Mouse (Mus musculus): Measurements from ENCODE around the gene Vmn1r40. TPM values are rescaled to one million over a fixed set of nuclear protein-coding genes. Genes with fewer than 3 reads are reported as not detected.

Gene Vmn1r40
- polyA plus RNA-seq, 1 experiment = not detected

DNA sequence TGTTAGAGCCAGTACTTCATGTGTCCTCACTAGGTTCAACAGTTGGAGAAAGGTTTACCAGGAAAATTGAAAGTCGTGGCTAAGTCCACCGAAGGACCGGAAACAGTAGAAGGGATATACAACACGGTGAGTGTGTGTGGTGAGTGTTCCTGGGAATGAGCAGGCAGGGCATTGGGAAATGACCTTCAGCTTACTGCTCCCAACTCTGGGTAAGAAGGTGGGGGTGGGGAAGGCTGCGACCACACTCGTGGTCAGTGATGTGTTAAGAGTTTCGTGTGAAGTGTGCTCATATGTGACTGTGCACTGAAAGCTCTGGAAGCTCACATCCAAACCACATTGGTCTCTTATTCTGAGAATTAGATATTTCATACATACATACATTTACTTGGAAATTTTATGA, 41.7 kb upstream of the Vmn1r40 start:
- Histone ChIP-seq H3K36me3 (ENCODE audit: control insufficient read depth, insufficient read depth, low read length) (no peaks in the 10 kb centered on the region), H3K4me1 (ENCODE audit: control insufficient read depth, insufficient read depth, low read length) (no peaks in the 10 kb centered on the region), H3K4me3 (ENCODE audit: insufficient read depth, low read depth, low read length) (no peak overlapping the region), H3K27me3 (replicated peaks; ENCODE audit: control insufficient read depth, insufficient read depth, low read length) (no peaks in the 10 kb centered on the region), H3K27ac (ENCODE audit: insufficient read depth, low read depth, low read length) (no peak overlapping the region)
- no peak for TF ChIP-seq POLR2A (IDR thresholded peaks at IDR 0.05; ENCODE audit: low read depth, low read length)
- TF ChIP-seq CTCF (conservative IDR thresholded peaks at IDR 0.05; ENCODE audit: insufficient read depth, insufficient read length, low read depth, low read length) = no peak
- 39% methylated on average over 7 of the region's 7 CpGs for WGBS
- no peak for DNase-seq

- Histone ChIP-seq H3K4me1 (ENCODE audit: control insufficient read depth, insufficient read depth, low read length) (no peaks in the 10 kb centered on the region), H3K27me3 (replicated peaks; ENCODE audit: control insufficient read depth, insufficient read depth, low read length) (no peaks in the 10 kb centered on the region), H3K36me3 (ENCODE audit: control insufficient read depth, insufficient read depth, low read length) (no peaks in the 10 kb centered on the region), H3K4me3 (ENCODE audit: insufficient read depth, low read depth, low read length) (no peak overlapping the region), H3K27ac (ENCODE audit: insufficient read depth, low read depth, low read length) (no peak overlapping the region)
- 94% methylated on average over 3 of the region's 3 CpGs for WGBS
- DNase-seq = no peak
- TF ChIP-seq POLR2A (IDR thresholded peaks at IDR 0.05; ENCODE audit: low read depth, low read length) = no peak
Measured at GRCm38 (mm10) chr6:89666976-89667375, 40.4 kb upstream of the Vmn1r40 start.

- WGBS = 85% methylated on average over 6 of the region's 6 CpGs
- no peak overlapping the region for H3K27ac ChIP-seq (ENCODE audit: insufficient read depth, low read depth, low read length)
- no peak for DNase-seq
- H3K36me3 ChIP-seq (ENCODE audit: control insufficient read depth, insufficient read depth, low read length) = peaks cover 2% of the 10 kb centered on the region; the same call in 1 of the 2 replicates
- no peaks in the 10 kb centered on the region for H3K27me3 ChIP-seq (replicated peaks; ENCODE audit: control insufficient read depth, insufficient read depth, low read length)
- no peak for TF ChIP-seq CTCF (conservative IDR thresholded peaks at IDR 0.05; ENCODE audit: insufficient read depth, insufficient read length, low read depth, low read length)
- TF ChIP-seq POLR2A (IDR thresholded peaks at IDR 0.05; ENCODE audit: low read depth, low read length) = no peak
- no peak overlapping the region for H3K4me3 ChIP-seq (ENCODE audit: insufficient read depth, low read depth, low read length)
- no peaks in the 10 kb centered on the region for H3K4me1 ChIP-seq (ENCODE audit: control insufficient read depth, insufficient read depth, low read length)
Measured at GRCm38 (mm10) chr6:89669556-89669955, 37.8 kb upstream of the Vmn1r40 start.

GRCm38 (mm10) chr6:89671431-89671830, 35.9 kb upstream of the Vmn1r40 start:
- Histone ChIP-seq H3K27me3 (replicated peaks; ENCODE audit: control insufficient read depth, insufficient read depth, low read length) (no peaks in the 10 kb centered on the region), H3K4me1 (ENCODE audit: control insufficient read depth, insufficient read depth, low read length) (no peaks in the 10 kb centered on the region), H3K4me3 (ENCODE audit: insufficient read depth, low read depth, low read length) (no peak overlapping the region), H3K36me3 (ENCODE audit: control insufficient read depth, insufficient read depth, low read length) (peaks cover 2% of the 10 kb centered on the region; the same call in 1 of the 2 replicates), H3K27ac (ENCODE audit: insufficient read depth, low read depth, low read length) (no peak overlapping the region)
- no peak for TF ChIP-seq CTCF (conservative IDR thresholded peaks at IDR 0.05; ENCODE audit: insufficient read depth, insufficient read length, low read depth, low read length)
- no peak for DNase-seq
- 85% methylated on average over 6 of the region's 6 CpGs for WGBS

DNA sequence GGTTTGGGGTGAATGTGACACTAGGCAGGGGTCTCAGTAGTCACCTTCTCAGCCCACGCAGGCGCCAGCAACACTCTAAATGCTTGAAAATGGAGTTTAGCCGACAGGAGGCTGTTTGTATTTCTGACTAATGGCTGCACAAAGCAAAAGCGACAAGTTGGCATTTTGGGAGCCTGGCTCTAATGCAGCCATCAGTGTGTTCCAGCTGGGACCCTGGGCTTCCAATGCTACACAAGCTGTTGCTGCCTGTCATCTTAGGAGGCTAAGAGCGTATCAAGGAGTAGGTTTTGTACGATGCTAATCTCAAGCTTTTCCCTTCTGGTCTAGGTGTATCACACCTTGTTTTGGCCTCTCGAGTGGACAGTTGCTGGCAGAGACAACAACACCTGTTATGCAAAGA, 34.7 kb upstream of the Vmn1r40 start:
- no peak for TF ChIP-seq POLR2A (IDR thresholded peaks at IDR 0.05; ENCODE audit: low read depth, low read length)
- no peak for TF ChIP-seq CTCF (conservative IDR thresholded peaks at IDR 0.05; ENCODE audit: insufficient read depth, insufficient read length, low read depth, low read length)
- Histone ChIP-seq H3K4me3 (ENCODE audit: insufficient read depth, low read depth, low read length) (no peak overlapping the region), H3K27me3 (replicated peaks; ENCODE audit: control insufficient read depth, insufficient read depth, low read length) (no peaks in the 10 kb centered on the region), H3K36me3 (ENCODE audit: control insufficient read depth, insufficient read depth, low read length) (peaks cover 2% of the 10 kb centered on the region; the same call in 1 of the 2 replicates), H3K27ac (ENCODE audit: insufficient read depth, low read depth, low read length) (no peak overlapping the region), H3K4me1 (ENCODE audit: control insufficient read depth, insufficient read depth, low read length) (no peaks in the 10 kb centered on the region)
- 88% methylated on average over 7 of the region's 7 CpGs for WGBS
- DNase-seq = no peak

GRCm38 (mm10) chr6:89673135-89673780, 34.1 kb upstream of the Vmn1r40 start:
- H3K4me3 ChIP-seq (ENCODE audit: insufficient read depth, low read depth, low read length) = no peak overlapping the region
- H3K4me1 ChIP-seq (ENCODE audit: control insufficient read depth, insufficient read depth, low read length) = no peaks in the 10 kb centered on the region
- no peaks in the 10 kb centered on the region for H3K27me3 ChIP-seq (replicated peaks; ENCODE audit: control insufficient read depth, insufficient read depth, low read length)
- no peak overlapping the region for H3K27ac ChIP-seq (ENCODE audit: insufficient read depth, low read depth, low read length)
- no peak for DNase-seq
- peaks cover 2% of the 10 kb centered on the region; the same call in 1 of the 2 replicates for H3K36me3 ChIP-seq (ENCODE audit: control insufficient read depth, insufficient read depth, low read length)
- 79% methylated on average over 11 of the region's 11 CpGs for WGBS
- no peak for TF ChIP-seq CTCF (conservative IDR thresholded peaks at IDR 0.05; ENCODE audit: insufficient read depth, insufficient read length, low read depth, low read length)
- no peak for TF ChIP-seq POLR2A (IDR thresholded peaks at IDR 0.05; ENCODE audit: low read depth, low read length)

- Histone ChIP-seq H3K36me3 (ENCODE audit: control insufficient read depth, insufficient read depth, low read length) (no peaks in the 10 kb centered on the region), H3K27me3 (replicated peaks; ENCODE audit: control insufficient read depth, insufficient read depth, low read length) (no peaks in the 10 kb centered on the region), H3K27ac (ENCODE audit: insufficient read depth, low read depth, low read length) (no peak overlapping the region), H3K4me3 (ENCODE audit: insufficient read depth, low read depth, low read length) (no peak overlapping the region), H3K4me1 (ENCODE audit: control insufficient read depth, insufficient read depth, low read length) (no peaks in the 10 kb centered on the region)
- 74% methylated on average over 4 of the region's 4 CpGs for WGBS
- DNase-seq = no peak
- TF ChIP-seq CTCF (conservative IDR thresholded peaks at IDR 0.05; ENCODE audit: insufficient read depth, insufficient read length, low read depth, low read length) (no peak), POLR2A (IDR thresholded peaks at IDR 0.05; ENCODE audit: low read depth, low read length) (no peak)
Measured at GRCm38 (mm10) chr6:89678522-89678921, 28.8 kb upstream of the Vmn1r40 start.

All from kidney, adult 2 months (tissue).